Mouse (Mus musculus) MEL (cell line): ENCODE data around the gene Agxt. TPM values are rescaled to one million over a fixed set of nuclear protein-coding genes. Genes with fewer than 3 reads are reported as not detected.

Source experiments
- DNase-seq: peaks from one replicate; pipeline ENCODE4 v3.0.0; 2011; ENCODE audit warnings: low read depth, low spot score
- H3K27ac ChIP-seq: 2 replicates; pipeline ENCODE4 v1.5.1; 2012; ENCODE audit warnings: low read depth, mild to moderate bottlenecking, control low read depth, low read length, moderate library complexity; ENCODE audit not compliant: control insufficient read depth
- H3K27me3 ChIP-seq, 2 experiments: fragments of 150-350 bp in 1 of 2; sonication (generic) in 1 of 2; 2 replicates each; pipeline ENCODE4 v1.6.1; 2012; ENCODE audit warnings: low read length in 2 of 2, mild to moderate bottlenecking in 2 of 2, improper control_type of control experiment in 1 of 2, moderate library complexity in 1 of 2; ENCODE audit not compliant: insufficient read depth in 2 of 2, control insufficient read depth in 1 of 2
- H3K36me3 ChIP-seq, 2 experiments: 2 replicates each; pipeline ENCODE4 v1.6.1; 2012 to 2014; ENCODE audit warnings: low read length in 2 of 2, improper control_type of control experiment in 1 of 2, inconsistent platforms in 1 of 2, mild to moderate bottlenecking in 1 of 2; ENCODE audit not compliant: insufficient read depth in 2 of 2, control insufficient read depth in 1 of 2
- H3K4me1 ChIP-seq, 2 experiments: fragments of 150-350 bp in 1 of 2; sonication (generic) in 1 of 2; 2 replicates each; pipeline ENCODE4 v1.6.1; 2012; ENCODE audit warnings: low read length in 2 of 2, improper control_type of control experiment in 1 of 2, mild to moderate bottlenecking in 1 of 2; ENCODE audit not compliant: insufficient read depth in 2 of 2, control insufficient read depth in 1 of 2
- H3K4me3 ChIP-seq, 2 experiments: fragments of 150-350 bp in 1 of 2; sonication (generic) in 1 of 2; 2 replicates each; pipeline ENCODE4 v1.5.1; 2012; ENCODE audit warnings: low read depth in 2 of 2, low read length in 2 of 2, mild to moderate bottlenecking in 2 of 2, moderate library complexity in 2 of 2, control low read depth in 1 of 2, improper control_type of control experiment in 1 of 2; ENCODE audit not compliant: control insufficient read depth in 1 of 2, insufficient read depth in 1 of 2
- H3K79me2 ChIP-seq: 2 replicates; pipeline ENCODE4 v1.6.1; 2012; ENCODE audit warnings: mild to moderate bottlenecking, low read length, moderate library complexity; ENCODE audit not compliant: control insufficient read depth, poor library complexity, insufficient read depth
- H3K9ac ChIP-seq: 2 replicates; pipeline ENCODE4 v1.6.1; 2012; ENCODE audit warnings: low read depth, mild to moderate bottlenecking, control low read depth, low read length, moderate library complexity; ENCODE audit not compliant: control insufficient read depth, poor library complexity, severe bottlenecking
- H3K9me3 ChIP-seq: fragments of 150-350 bp; sonication (generic); replicated peaks from 2 replicates; pipeline ENCODE4 v1.6.1; 2012; ENCODE audit warnings: mild to moderate bottlenecking, low read length, improper control_type of control experiment, moderate library complexity; ENCODE audit not compliant: insufficient read depth
- BHLHE40 ChIP-seq: IDR thresholded peaks from 2 replicates; pipeline ENCODE4 v1.6.1; 2012; ENCODE audit warnings: low read depth, mild to moderate bottlenecking, inconsistent platforms, low read length, improper control_type of control experiment, borderline replicate concordance
- CTCF ChIP-seq, 3 experiments: IDR thresholded peaks in 2 of 3; conservative IDR thresholded peaks in 1 of 3; 2 replicates each; pipeline ENCODE4 v1.5.1; 2011 to 2012; ENCODE audit warnings: low read length in 3 of 3, low read depth in 2 of 3, mild to moderate bottlenecking in 2 of 3, improper control_type of control experiment in 1 of 3, inconsistent platforms in 1 of 3, mixed read lengths in 1 of 3, moderate library complexity in 1 of 3; ENCODE audit not compliant: control insufficient read depth in 1 of 3, insufficient read depth in 1 of 3, poor library complexity in 1 of 3, severe bottlenecking in 1 of 3
- ELF1 ChIP-seq: IDR thresholded peaks from 2 replicates; pipeline ENCODE4 v1.6.1; 2014; ENCODE audit warnings: low read depth, mild to moderate bottlenecking, inconsistent platforms, low read length, improper control_type of control experiment, moderate library complexity
- ETS1 ChIP-seq: IDR thresholded peaks from 2 replicates; pipeline ENCODE4 v1.6.1; 2012; ENCODE audit warnings: low read depth, mild to moderate bottlenecking, inconsistent platforms, low read length, improper control_type of control experiment, moderate library complexity
- GABPA ChIP-seq: IDR thresholded peaks from 2 replicates; pipeline ENCODE4 v1.6.1; 2012; ENCODE audit warnings: low read depth, mild to moderate bottlenecking, inconsistent platforms, low read length, improper control_type of control experiment, moderate library complexity
- GATA1 ChIP-seq: IDR thresholded peaks from 2 replicates; pipeline ENCODE4 v1.6.1; 2011; ENCODE audit warnings: low read depth, low read length, improper control_type of control experiment
- HCFC1 ChIP-seq: IDR thresholded peaks from 2 replicates; pipeline ENCODE4 v1.6.1; 2012; ENCODE audit warnings: low read depth, mild to moderate bottlenecking, inconsistent platforms, low read length, improper control_type of control experiment, moderate library complexity
- MAFK ChIP-seq: IDR thresholded peaks from 2 replicates; pipeline ENCODE4 v1.6.1; 2011; ENCODE audit warnings: low read depth, mild to moderate bottlenecking, low read length, improper control_type of control experiment, borderline replicate concordance
- MEF2A ChIP-seq: IDR thresholded peaks from 2 replicates; pipeline ENCODE4 v1.6.1; 2014; ENCODE audit warnings: low read depth, mild to moderate bottlenecking, inconsistent platforms, low read length, improper control_type of control experiment; ENCODE audit not compliant: poor library complexity, insufficient replicate concordance, severe bottlenecking; ENCODE audit errors: extremely low read depth
- MYB ChIP-seq: IDR thresholded peaks from 2 replicates; pipeline ENCODE4 v1.6.1; 2011; ENCODE audit warnings: mild to moderate bottlenecking, low read depth, low read length, improper control_type of control experiment
- POLR2A ChIP-seq, 2 experiments: IDR thresholded peaks; 2 replicates each; pipeline ENCODE4 v1.6.1; 2011 to 2012; ENCODE audit warnings: low read length in 2 of 2, mild to moderate bottlenecking in 2 of 2, control low read depth in 1 of 2, improper control_type of control experiment in 1 of 2, low read depth in 1 of 2, moderate library complexity in 1 of 2; ENCODE audit not compliant: control insufficient read depth in 1 of 2, insufficient read depth in 1 of 2, poor library complexity in 1 of 2
- POLR2AphosphoS5 ChIP-seq: IDR thresholded peaks from 2 replicates; pipeline ENCODE4 v1.6.1; 2012; ENCODE audit warnings: low read depth, borderline replicate concordance, mild to moderate bottlenecking, inconsistent platforms, low read length, moderate library complexity, mixed read lengths
- SIN3A ChIP-seq: IDR thresholded peaks from 2 replicates; pipeline ENCODE4 v1.6.1; 2012; ENCODE audit warnings: low read length, improper control_type of control experiment, inconsistent platforms
- TBP ChIP-seq: IDR thresholded peaks from 2 replicates; pipeline ENCODE4 v1.8.0; 2011; ENCODE audit warnings: low read depth, low read length, improper control_type of control experiment
- TCF12 ChIP-seq: IDR thresholded peaks from 2 replicates; pipeline ENCODE4 v1.6.1; 2014; ENCODE audit warnings: low read depth, mild to moderate bottlenecking, inconsistent platforms, low read length, improper control_type of control experiment, moderate library complexity
- UBTF ChIP-seq: IDR thresholded peaks from 2 replicates; pipeline ENCODE4 v1.6.1; 2012; ENCODE audit warnings: low read depth, mild to moderate bottlenecking, inconsistent platforms, low read length, improper control_type of control experiment, moderate library complexity, borderline replicate concordance; ENCODE audit not compliant: insufficient read depth
- USF1 ChIP-seq: IDR thresholded peaks from 2 replicates; pipeline ENCODE4 v1.6.1; 2014; ENCODE audit warnings: low read depth, mild to moderate bottlenecking, inconsistent platforms, low read length, improper control_type of control experiment, moderate library complexity
- ZC3H11A ChIP-seq: IDR thresholded peaks from 2 replicates; pipeline ENCODE4 v1.6.1; 2012; ENCODE audit warnings: low read depth, mild to moderate bottlenecking, inconsistent platforms, low read length, improper control_type of control experiment
- ZKSCAN1 ChIP-seq: IDR thresholded peaks from 2 replicates; pipeline ENCODE4 v1.6.1; 2012; ENCODE audit warnings: low read depth, mild to moderate bottlenecking, inconsistent platforms, low read length, improper control_type of control experiment, moderate library complexity
- ZMIZ1 ChIP-seq: IDR thresholded peaks from 2 replicates; pipeline ENCODE4 v1.6.1; 2012; ENCODE audit warnings: low read depth, mild to moderate bottlenecking, inconsistent platforms, low read length, improper control_type of control experiment, moderate library complexity
- ZNF384 ChIP-seq: IDR thresholded peaks from 2 replicates; pipeline ENCODE4 v1.6.1; 2012; ENCODE audit warnings: low read depth, mild to moderate bottlenecking, inconsistent platforms, low read length, improper control_type of control experiment
- polyA plus RNA-seq, 2 experiments: library from polyadenylated mRNA; stranded (reverse) in 1 of 2; unstranded in 1 of 2; fragments of >175 nt in 1 of 2; fragments of >200 nt in 1 of 2; gene quantifications; 2 replicates each; pipeline versions ENCODE4 v1.2.1 to v1.2.4; 2012; ENCODE audit warnings: low replicate concordance in 2 of 2, low read depth in 1 of 2; ENCODE audit not compliant: insufficient read length in 2 of 2, insufficient read depth in 1 of 2, missing spikeins in 1 of 2
- total RNA-seq: library from RNA; depleted of rRNA; stranded (reverse); fragments of 300-350 nt; gene quantifications from 2 replicates; pipeline ENCODE4 v1.2.3, GENCODE M21; 2012

The Agxt gene
- total and polyA plus RNA-seq, 3 experiments: not detected

- Histone ChIP-seq H3K9me3 (no peaks in the 10 kb centered on the region), H3K9ac (no peak overlapping the region), H3K4me1 (no peaks in the 10 kb centered on the region), H3K27ac (no peak overlapping the region), H3K79me2 (no peaks in the 10 kb centered on the region), H3K27me3 (no peaks in the 10 kb centered on the region), H3K4me3 (no peak overlapping the region), H3K36me3 (no peaks in the 10 kb centered on the region)
- TF ChIP-seq POLR2AphosphoS5: no peak
- TF ChIP-seq HCFC1: no peak
- no peak for TF ChIP-seq UBTF
- no peak for TF ChIP-seq TCF12
- TF ChIP-seq ZC3H11A: no peak
- no peak for TF ChIP-seq USF1
- no peak for TF ChIP-seq GATA1
- TF ChIP-seq ELF1: no peak
- no peak for TF ChIP-seq BHLHE40
- no peak for TF ChIP-seq CTCF (IDR thresholded peaks at IDR 0.05 in 2 of 3, conservative IDR thresholded peaks at IDR 0.05 in 1 of 3; ENCODE audit: control insufficient read depth in 1 of 3, insufficient read depth in 1 of 3, low read depth in 2 of 3, low read length in 3 of 3, poor library complexity in 1 of 3, severe bottlenecking in 1 of 3)
- no peak for TF ChIP-seq GABPA
- no peak for TF ChIP-seq MYB
- no peak for DNase-seq
Measured at GRCm38 (mm10) chr1:93124066-93124465, 11.0 kb upstream of the Agxt start.

GRCm38 (mm10) chr1:93125256-93125655 is 9.8 kb upstream of the Agxt start:
- Histone ChIP-seq H3K36me3 (no peaks in the 10 kb centered on the region), H3K4me3 (no peak overlapping the region), H3K4me1 (no peaks in the 10 kb centered on the region), H3K79me2 (no peaks in the 10 kb centered on the region), H3K9ac (no peak overlapping the region), H3K27ac (no peak overlapping the region), H3K27me3 (no peaks in the 10 kb centered on the region), H3K9me3 (no peaks in the 10 kb centered on the region)
- no peak for DNase-seq
- TF ChIP-seq USF1: no peak
- TF ChIP-seq, all 39 proteins: peak for 0

- Histone ChIP-seq H3K4me1 (no peaks in the 10 kb centered on the region), H3K9me3 (no peaks in the 10 kb centered on the region), H3K27me3 (no peaks in the 10 kb centered on the region), H3K27ac (no peak overlapping the region), H3K79me2 (no peaks in the 10 kb centered on the region), H3K36me3 (no peaks in the 10 kb centered on the region), H3K9ac (no peak overlapping the region), H3K4me3 (no peak overlapping the region)
- TF ChIP-seq ZKSCAN1 (no peak), GATA1 (no peak), MAFK (no peak), ETS1 (no peak), TCF12 (no peak), GABPA (no peak), HCFC1 (no peak), ZNF384 (no peak), SIN3A (no peak), POLR2A (IDR thresholded peaks at IDR 0.05; ENCODE audit: control insufficient read depth in 1 of 2, insufficient read depth in 1 of 2, low read depth in 1 of 2, low read length in 2 of 2, poor library complexity in 1 of 2) (no peak), MEF2A (no peak), TBP (no peak), ZMIZ1 (no peak)
- DNase-seq: no peak
Measured at GRCm38 (mm10) chr1:93128209-93128608, 6.8 kb upstream of the Agxt start.
